Mouse (Mus musculus): ENCODE results near the gene Gm572. TPM values are rescaled to one million over a fixed set of nuclear protein-coding genes. Genes with fewer than 3 reads are reported as not detected.
A peak's percentile ranks its signal among the peaks of the same experiment; 100 is the strongest.

Gene Gm572
- total and polyA plus RNA-seq, 3 experiments: not detected

DNA sequence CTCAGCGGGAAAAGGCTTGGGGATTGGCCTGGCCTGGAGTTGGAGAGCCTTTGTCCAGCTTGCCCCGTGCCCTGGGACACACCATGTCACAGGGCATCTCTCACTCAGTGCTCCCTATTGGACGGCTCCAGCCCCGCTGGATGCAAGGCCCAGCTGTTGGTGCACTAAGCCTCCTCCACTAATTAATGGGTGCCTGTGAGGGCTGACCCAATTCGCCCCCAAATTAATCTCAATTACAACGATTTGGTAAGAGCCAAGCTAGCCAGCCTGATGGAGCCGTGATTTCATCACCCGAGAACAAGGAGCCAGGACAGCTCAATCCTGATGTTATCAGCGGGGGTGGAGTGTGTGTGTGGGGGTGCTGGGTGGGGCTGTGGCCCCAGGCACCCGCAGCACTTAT, 69.5 kb downstream of the Gm572 start:
- no peak overlapping the region for H3K9ac ChIP-seq (ENCODE audit: control insufficient read depth, low read depth, low read length, poor library complexity, severe bottlenecking)
- H3K36me3 ChIP-seq (ENCODE audit: control insufficient read depth in 1 of 2, insufficient read depth in 2 of 2, low read length in 2 of 2): no peaks in the 10 kb centered on the region; a peak in 1 of 4 replicates
- H3K79me2 ChIP-seq (ENCODE audit: control insufficient read depth, insufficient read depth, low read length, poor library complexity): no peaks in the 10 kb centered on the region
- no peak overlapping the region for H3K27ac ChIP-seq (ENCODE audit: control insufficient read depth, low read depth, low read length)
- no peak overlapping the region for H3K4me3 ChIP-seq (ENCODE audit: control insufficient read depth in 1 of 2, insufficient read depth in 1 of 2, low read depth in 2 of 2, low read length in 2 of 2)
- H3K9me3 ChIP-seq (replicated peaks; ENCODE audit: insufficient read depth, low read length): no peaks in the 10 kb centered on the region
- DNase-seq (ENCODE audit: low read depth, low spot score): no peak
- TF ChIP-seq RCOR1 (IDR thresholded peaks at IDR 0.05; ENCODE audit: low read depth, low read length) (peak; percentile 14; the same call in 1 of the 2 replicates), ZMIZ1 (IDR thresholded peaks at IDR 0.05; ENCODE audit: low read depth, low read length) (no peak), MXI1 (IDR thresholded peaks at IDR 0.05; ENCODE audit: low read depth, low read length) (no peak)
- H3K4me1 ChIP-seq (ENCODE audit: control insufficient read depth in 1 of 2, insufficient read depth in 2 of 2, low read length in 2 of 2): peaks cover 0 to 9% of the 10 kb centered on the region in 2 experiments; a peak in 2 of 4 replicates
- H3K27me3 ChIP-seq (ENCODE audit: control insufficient read depth in 1 of 2, insufficient read depth in 2 of 2, low read length in 2 of 2): no peaks in the 10 kb centered on the region

DNA sequence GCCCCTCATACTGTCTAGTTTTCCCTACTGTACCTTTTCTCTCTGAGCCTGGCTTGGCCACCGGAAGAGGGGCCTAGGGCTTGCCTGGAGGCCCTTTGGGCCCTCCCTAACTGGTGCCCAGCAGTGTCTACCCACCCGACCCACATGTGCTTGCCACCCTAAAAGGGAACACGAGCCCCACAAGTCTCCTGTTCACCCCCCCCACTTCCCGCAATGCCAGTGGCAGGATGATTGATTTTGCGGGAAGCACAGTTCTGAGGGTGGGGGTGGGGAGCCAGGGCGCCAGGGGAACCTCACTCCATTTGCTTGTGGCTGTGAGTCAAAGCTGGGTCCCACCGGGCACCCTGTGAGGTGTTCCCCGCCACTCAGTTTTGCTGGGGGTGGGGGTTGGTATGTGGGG, 70.9 kb downstream of the Gm572 start:
- Histone ChIP-seq H3K79me2 (ENCODE audit: control insufficient read depth, insufficient read depth, low read length, poor library complexity) (no peaks in the 10 kb centered on the region), H3K9ac (ENCODE audit: control insufficient read depth, low read depth, low read length, poor library complexity, severe bottlenecking) (no peak overlapping the region), H3K27ac (ENCODE audit: control insufficient read depth, low read depth, low read length) (no peak overlapping the region), H3K9me3 (replicated peaks; ENCODE audit: insufficient read depth, low read length) (no peaks in the 10 kb centered on the region), H3K36me3 (ENCODE audit: control insufficient read depth in 1 of 2, insufficient read depth in 2 of 2, low read length in 2 of 2) (no peaks in the 10 kb centered on the region; a peak in 1 of 4 replicates), H3K4me1 (ENCODE audit: control insufficient read depth in 1 of 2, insufficient read depth in 2 of 2, low read length in 2 of 2) (peaks cover 0 to 9% of the 10 kb centered on the region in 2 experiments; a peak in 2 of 4 replicates), H3K27me3 (ENCODE audit: control insufficient read depth in 1 of 2, insufficient read depth in 2 of 2, low read length in 2 of 2) (no peaks in the 10 kb centered on the region), H3K4me3 (ENCODE audit: control insufficient read depth in 1 of 2, insufficient read depth in 1 of 2, low read depth in 2 of 2, low read length in 2 of 2) (no peak overlapping the region)
- no peak for TF ChIP-seq ZMIZ1 (IDR thresholded peaks at IDR 0.05; ENCODE audit: low read depth, low read length)
- DNase-seq (ENCODE audit: low read depth, low spot score): no peak

DNA sequence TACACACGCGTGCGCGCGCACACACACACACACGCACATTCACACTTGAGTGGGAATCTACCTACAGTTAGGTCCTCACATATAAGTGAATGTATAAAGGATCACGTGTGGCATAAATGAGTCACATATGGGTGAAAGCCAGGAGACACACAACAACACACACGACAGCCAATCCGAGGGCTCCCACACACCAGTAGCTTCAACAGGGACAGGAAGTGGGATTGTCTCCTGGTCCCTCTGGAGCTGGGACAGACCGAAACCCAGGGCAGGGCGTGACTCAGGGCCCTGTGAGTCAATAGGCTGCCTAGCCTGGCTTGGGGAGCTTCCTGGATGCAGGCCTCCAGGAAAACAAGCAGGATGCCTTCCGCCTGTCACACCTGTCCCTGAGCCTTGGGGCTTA, 71.6 kb downstream of the Gm572 start:
- no peak for DNase-seq (ENCODE audit: low read depth, low spot score)
- Histone ChIP-seq H3K9ac (ENCODE audit: control insufficient read depth, low read depth, low read length, poor library complexity, severe bottlenecking) (no peak overlapping the region), H3K27me3 (ENCODE audit: control insufficient read depth in 1 of 2, insufficient read depth in 2 of 2, low read length in 2 of 2) (no peaks in the 10 kb centered on the region), H3K36me3 (ENCODE audit: control insufficient read depth in 1 of 2, insufficient read depth in 2 of 2, low read length in 2 of 2) (no peaks in the 10 kb centered on the region; a peak in 1 of 4 replicates), H3K9me3 (replicated peaks; ENCODE audit: insufficient read depth, low read length) (no peaks in the 10 kb centered on the region), H3K27ac (ENCODE audit: control insufficient read depth, low read depth, low read length) (no peak overlapping the region), H3K4me3 (ENCODE audit: control insufficient read depth in 1 of 2, insufficient read depth in 1 of 2, low read depth in 2 of 2, low read length in 2 of 2) (no peak overlapping the region), H3K79me2 (ENCODE audit: control insufficient read depth, insufficient read depth, low read length, poor library complexity) (no peaks in the 10 kb centered on the region), H3K4me1 (ENCODE audit: control insufficient read depth in 1 of 2, insufficient read depth in 2 of 2, low read length in 2 of 2) (peaks cover 0 to 6% of the 10 kb centered on the region in 2 experiments; a peak in 2 of 4 replicates)
- TF ChIP-seq RAD21 (IDR thresholded peaks at IDR 0.05; ENCODE audit: low read depth, low read length): no peak
- no peak for TF ChIP-seq CHD2 (IDR thresholded peaks at IDR 0.05; ENCODE audit: low read length)
- no peak for TF ChIP-seq MAZ (IDR thresholded peaks at IDR 0.05; ENCODE audit: low read depth, low read length)
- no peak for TF ChIP-seq POLR2AphosphoS2 (IDR thresholded peaks at IDR 0.05; ENCODE audit: low read length)
- TF ChIP-seq ELF1 (IDR thresholded peaks at IDR 0.05; ENCODE audit: low read depth, low read length): no peak
- TF ChIP-seq GATA1 (IDR thresholded peaks at IDR 0.05; ENCODE audit: low read depth, low read length): no peak
- no peak for TF ChIP-seq GABPA (IDR thresholded peaks at IDR 0.05; ENCODE audit: low read depth, low read length)
- TF ChIP-seq MXI1 (IDR thresholded peaks at IDR 0.05; ENCODE audit: low read depth, low read length): no peak
- no peak for TF ChIP-seq ZNF384 (IDR thresholded peaks at IDR 0.05; ENCODE audit: low read depth, low read length)
- no peak for TF ChIP-seq SIN3A (IDR thresholded peaks at IDR 0.05; ENCODE audit: low read length)
- TF ChIP-seq HCFC1 (IDR thresholded peaks at IDR 0.05; ENCODE audit: low read depth, low read length): no peak
- no peak for TF ChIP-seq MAX (IDR thresholded peaks at IDR 0.05; ENCODE audit: low read length)
- no peak for TF ChIP-seq USF2 (IDR thresholded peaks at IDR 0.05; ENCODE audit: borderline replicate concordance in 1 of 2, insufficient read depth in 1 of 2, low read depth in 1 of 2, low read length in 2 of 2)
- TF ChIP-seq EP300 (IDR thresholded peaks at IDR 0.05; ENCODE audit: low read depth in 1 of 2, low read length in 2 of 2): no peak
- TF ChIP-seq USF1 (IDR thresholded peaks at IDR 0.05; ENCODE audit: low read depth, low read length): no peak
- TF ChIP-seq KAT2A (conservative IDR thresholded peaks at IDR 0.05; ENCODE audit: low read depth, low read length): no peak
- no peak for TF ChIP-seq CTCF (IDR thresholded peaks at IDR 0.05 in 2 of 3, conservative IDR thresholded peaks at IDR 0.05 in 1 of 3; ENCODE audit: control insufficient read depth in 1 of 3, insufficient read depth in 1 of 3, low read depth in 2 of 3, low read length in 3 of 3, poor library complexity in 1 of 3, severe bottlenecking in 1 of 3)
- no peak for TF ChIP-seq NELFE (IDR thresholded peaks at IDR 0.05; ENCODE audit: low read depth, low read length)
- TF ChIP-seq MEF2A (IDR thresholded peaks at IDR 0.05; ENCODE audit: extremely low read depth, insufficient replicate concordance, low read depth, low read length, poor library complexity, severe bottlenecking): no peak
- no peak for TF ChIP-seq ZKSCAN1 (IDR thresholded peaks at IDR 0.05; ENCODE audit: low read depth, low read length)

Data from MEL (cell line).